Mouse (Mus musculus): ENCODE results near the gene Fdps.

Gene Fdps

DNA sequence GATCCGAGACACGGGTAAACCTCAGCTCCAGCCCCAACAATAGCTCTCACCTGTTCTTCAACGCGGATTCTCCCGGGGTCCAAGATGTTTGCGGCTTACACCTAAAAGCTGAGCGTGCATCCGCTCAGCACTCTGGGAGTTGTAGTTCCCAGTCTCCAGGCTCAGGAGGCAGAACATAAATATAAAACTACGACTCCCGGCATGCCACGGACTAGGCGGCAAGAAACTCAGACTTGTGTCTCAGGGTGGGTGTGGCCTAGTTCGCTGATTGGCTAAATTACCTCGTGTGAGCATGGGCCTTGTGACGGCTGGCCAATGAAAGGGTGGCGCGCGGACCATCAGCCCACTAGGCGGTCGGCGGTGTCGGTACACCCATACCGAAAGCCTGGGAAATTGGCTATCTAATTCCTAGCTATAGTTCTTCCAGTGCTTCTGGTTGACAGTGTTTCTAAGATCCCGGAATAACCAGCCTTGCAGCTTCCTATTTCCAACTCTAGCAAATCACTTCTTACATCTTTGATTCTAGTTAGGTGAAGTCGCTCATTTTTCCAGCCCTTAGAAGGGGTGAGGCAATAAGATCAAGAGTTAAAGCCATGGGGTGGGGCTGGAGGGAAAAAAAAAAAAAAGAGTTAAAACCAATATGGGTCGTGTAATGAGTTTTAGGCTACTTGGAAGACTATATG, at the start of gene Fdps:
Fdps (minus strand) TSS at position 148 of the 683 bp plus-strand sequence.
- in situ Hi-C loops (cut with MboI, MseI): no loop called here

DNA sequence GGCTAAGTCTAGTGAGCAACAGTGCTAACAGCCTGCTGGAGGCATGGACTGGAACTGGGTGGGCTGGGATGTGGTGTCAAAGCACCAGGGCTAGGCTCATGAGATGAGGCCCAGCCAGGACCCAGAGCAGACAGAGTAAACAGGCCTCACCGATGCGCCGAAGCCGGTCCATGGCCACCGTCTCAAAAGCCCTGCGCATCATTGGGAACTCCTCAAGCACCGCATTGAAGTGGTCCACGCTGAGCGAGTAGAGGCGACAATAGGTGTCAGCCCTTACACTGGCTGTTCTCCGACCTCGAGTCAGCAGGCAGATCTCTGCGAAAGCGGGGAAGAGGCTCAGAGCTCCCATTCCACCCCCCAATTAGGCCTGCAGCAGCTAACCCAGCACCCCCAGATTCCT, 46.8 kb upstream of the Fdps start:
- in situ Hi-C loops (cut with MboI, MseI): no loop called here

DNA sequence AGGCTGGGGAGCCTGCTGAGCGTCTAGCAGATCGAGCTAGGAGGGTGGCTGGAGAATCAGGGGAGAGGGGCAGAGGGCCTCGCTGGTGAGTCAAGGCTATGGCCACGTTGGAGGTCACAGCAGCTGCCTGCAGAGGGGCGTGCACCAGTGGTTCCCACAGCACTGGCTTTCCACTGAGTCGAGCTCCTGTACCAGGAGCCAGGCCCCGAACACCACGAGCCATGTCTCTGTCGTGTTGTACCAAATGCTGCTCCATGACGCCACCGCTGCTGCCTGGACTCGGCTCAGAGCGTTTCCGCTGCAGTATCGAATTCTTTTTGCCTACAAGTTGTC, 46.2 kb upstream of the Fdps start:
- in situ Hi-C loops (cut with MboI, MseI): no loop called here

DNA sequence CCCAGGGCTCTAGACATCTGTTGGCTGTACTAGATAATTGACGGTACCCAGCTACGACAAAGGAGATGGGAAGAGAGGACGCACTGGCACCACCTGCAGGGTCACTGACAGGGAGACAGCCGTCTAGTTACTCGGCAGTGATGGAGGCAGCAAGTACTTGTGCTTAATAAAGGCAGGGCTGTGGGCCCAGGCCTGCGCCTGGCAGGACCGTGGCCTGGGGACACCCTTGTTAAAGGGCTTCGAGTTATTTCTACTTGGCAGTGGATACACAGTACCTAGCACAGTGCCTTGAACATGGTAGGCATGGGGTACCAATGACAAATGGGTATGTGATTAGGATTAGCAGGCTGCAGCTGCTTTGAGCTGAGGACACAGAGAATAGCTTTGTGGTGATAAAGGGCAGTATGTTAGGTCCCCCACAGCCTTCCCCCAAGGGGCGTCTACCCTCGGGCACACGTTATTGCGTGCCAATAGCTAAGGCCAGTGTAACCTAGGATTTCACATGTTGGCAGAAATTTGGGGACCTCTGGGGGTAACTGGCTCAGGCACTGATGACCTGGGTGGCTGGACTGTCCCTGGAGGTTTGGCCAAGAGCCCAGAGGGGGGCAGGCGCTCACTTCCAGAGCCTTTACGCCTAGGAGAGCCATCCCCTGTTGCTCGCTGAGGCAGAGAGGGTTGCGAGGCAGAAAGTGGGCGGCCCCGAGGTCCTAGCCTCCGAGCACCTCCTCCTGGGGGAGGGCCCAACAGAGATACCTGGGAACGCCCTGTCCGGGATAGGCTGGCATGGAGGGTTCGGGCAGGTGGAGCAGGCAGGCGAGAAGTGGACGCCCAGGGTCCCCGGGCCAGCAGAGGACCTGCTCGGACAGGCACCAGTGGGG, 45.6 kb upstream of the Fdps start:
- in situ Hi-C loops (cut with MboI, MseI): no loop called here

DNA sequence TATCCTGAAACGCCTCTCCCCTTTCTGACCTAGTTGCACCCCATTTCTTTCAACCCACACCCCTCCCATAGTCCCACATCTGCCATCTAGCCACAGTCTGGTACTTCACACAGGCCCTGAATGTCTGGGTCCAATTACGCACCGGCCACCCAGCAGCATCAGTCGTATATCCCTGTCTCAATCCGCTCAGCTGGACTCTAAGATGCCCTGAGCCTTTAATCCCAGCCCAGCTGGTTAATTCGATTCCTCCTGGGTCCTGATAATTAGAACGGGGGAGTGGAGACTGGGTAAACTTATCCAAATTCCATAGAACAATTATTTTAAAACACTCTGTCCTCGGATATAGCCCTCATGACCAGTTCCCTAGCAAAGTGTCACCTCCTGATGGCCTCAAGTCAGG, 43.8 kb upstream of the Fdps start:
- in situ Hi-C loops (cut with MboI, MseI): no loop called here

DNA sequence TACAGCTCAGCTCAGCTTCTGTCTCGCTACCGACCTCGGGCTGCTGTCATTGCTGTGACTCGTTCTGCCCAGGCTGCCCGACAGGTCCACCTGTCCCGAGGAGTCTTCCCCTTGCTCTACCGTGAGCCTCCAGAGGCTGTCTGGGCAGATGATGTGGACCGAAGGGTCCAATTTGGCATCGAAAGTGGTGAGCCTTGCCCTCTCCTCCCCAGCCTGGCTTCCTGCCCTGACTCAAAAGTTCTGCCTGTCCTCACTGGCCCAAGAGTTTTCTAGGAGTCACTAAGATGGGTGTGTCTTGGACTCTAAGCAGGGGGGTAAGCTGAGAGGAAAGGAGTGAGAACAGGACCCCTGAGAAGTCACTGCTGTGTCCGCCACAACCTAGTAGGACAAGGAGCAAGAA, 43.1 kb upstream of the Fdps start:
- in situ Hi-C loops (cut with MboI, MseI): no loop called here

DNA sequence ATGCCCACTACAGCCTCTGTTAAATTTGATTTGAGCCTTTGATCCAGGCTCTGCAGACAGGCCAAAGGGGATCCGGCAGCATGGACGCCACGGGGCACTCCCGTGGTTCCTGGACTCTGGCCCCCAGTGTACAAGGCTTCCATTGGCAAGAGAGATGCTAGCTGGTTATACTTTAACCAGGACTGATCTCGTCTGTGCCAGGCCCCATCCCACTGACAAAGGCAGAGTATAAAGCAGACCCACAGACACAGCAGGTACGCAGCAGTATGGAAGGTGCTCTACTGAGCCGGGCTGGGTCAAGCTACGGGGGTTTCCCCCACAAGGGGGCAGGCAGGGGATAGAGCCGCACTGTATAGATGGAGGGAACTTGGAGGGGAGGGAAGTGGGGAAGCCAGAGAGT, 34.6 kb upstream of the Fdps start:
- in situ Hi-C loops (cut with MboI, MseI): no loop called here

DNA sequence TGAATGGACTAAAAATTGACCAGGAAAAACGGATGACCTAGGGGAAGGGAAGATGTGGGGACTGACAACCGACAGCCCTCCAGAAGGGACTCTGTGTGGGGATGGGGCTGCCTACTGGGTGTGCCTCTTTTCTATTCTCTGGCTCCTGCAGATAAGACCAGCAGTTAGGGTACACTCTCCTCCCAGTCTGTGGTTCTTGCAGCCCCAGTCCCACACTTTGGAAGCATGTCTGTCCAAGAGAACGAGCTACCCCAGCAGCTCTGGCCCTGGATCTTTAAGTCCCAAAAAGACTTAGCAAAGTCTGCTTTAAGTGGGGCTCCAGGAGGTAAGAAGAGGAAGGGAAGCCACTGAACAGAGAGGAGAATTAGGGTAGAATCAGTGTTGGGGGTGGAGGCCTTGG, 34.2 kb upstream of the Fdps start, which contains the start of gene Pklr:
Pklr (plus strand) TSS at position 185 of the 400 bp plus-strand sequence.
- in situ Hi-C loops (cut with MboI, MseI): no loop called here

DNA sequence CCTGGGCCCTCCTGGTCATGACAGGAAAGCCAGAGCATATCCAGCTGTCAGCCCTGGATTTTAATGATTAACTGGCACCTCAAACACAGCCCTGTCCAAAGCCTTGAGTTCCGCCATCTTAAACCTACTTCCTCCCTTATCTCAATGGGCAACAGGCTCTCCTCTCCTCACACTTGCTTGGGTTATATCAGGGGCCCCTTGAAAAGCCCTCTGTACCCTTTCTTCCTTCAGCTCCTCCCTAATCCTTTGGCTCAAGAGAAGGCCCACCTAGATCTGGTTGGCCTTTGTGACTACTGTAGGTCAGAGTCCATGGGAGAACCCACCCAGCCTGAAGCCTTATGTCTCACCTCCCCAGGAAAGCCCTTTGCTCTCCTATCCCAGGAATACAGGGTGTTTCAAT, 32.0 kb upstream of the Fdps start:
- in situ Hi-C loops (cut with MboI, MseI): no loop called here

DNA sequence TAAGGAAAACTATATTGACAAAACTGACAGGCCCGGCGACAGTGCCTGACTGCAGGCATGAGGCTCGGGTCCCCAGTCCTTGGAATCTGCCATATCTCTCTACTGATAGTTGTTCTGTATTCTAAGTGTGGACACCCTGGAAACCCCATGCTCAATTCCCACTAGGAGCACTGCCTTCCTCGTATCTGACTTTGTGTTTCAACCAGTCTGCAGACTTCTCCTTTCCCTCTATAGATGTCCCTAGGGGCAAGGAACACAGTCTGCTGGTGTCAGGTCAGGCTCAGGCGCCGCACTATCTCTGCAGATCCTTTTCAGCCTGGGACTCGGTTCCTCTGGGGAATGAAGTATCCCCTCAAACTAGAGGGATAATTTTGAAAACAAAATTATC, 31.3 kb upstream of the Fdps start:
- in situ Hi-C loops (cut with MboI, MseI): no loop called here

DNA sequence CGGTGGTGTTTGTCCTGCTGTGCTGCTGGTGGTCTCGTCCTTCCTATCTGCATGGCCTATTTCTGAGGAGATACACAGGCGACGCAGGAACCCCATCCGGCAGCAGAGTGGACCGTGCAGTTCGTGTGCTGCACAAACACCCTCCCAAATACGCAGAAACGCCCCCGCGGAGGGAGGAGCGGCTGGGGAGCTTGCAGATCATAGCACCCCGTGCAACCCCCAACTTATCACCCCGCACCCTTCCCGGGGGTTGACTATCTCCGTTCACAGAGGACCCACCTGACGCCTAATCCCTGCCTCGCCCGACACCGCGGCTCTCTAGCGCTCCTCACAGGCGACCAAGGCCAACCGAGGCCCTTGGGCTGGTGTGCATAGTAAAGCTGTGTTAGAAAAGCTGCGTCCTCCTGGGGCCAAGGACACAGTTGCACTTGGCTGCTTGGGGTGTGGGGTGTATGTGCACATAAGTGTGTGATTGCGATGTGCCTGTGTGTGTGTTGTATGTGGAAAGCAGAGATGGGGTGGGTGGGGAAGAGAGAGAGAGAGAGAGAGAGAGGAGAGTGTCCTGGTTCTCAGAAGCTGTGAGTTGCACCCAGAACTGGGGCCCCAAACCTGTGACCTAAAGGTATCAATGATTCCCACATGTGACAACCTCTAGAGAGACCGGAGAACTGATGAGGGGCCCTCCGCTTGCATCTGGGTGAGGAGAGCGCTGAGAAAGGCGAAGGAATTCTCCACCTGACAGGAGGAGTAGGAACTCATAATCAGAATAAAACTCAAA, 30.7 kb upstream of the Fdps start:
- in situ Hi-C loops (cut with MboI, MseI): no loop called here

DNA sequence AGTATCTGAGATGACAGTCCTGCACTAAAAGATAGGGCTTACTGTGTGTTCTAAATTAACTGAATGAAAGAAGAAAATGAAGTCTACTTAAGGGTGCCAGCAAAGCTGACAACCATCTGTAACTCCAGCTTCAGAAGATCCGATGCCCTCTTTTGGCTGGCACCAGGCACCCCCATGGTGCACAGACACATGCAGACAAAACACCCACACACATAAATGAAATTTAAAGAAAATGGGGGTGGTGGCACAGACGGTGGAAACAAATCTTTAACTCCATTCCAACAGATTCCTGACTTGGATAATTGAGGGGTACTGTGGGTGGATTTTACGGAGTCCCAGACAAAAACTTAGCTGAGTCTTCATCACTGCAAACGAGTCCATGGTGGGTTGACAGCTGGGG, 30.1 kb upstream of the Fdps start:
- in situ Hi-C loops (cut with MboI, MseI): no loop called here

DNA sequence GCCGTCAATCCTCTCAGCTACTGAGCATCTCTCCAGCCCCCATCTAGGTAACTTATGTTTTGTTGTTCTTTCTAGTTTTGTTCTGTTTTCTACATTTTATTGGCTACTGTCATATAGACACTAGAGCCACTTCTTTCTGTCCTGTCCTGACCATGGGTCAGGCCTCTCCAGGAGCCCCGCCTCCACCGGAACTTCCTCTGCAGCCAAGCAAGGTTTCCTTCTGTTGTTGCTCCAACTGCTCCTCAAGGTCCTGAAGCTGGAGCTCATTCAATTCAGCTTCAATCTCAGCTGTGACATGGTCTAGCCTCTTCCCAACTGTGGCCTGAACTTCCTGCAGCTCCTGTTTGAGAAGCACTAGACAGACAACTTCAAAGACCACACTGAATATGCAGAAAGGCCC, 28.1 kb upstream of the Fdps start:
- in situ Hi-C loops (cut with MboI, MseI): no loop called here

DNA sequence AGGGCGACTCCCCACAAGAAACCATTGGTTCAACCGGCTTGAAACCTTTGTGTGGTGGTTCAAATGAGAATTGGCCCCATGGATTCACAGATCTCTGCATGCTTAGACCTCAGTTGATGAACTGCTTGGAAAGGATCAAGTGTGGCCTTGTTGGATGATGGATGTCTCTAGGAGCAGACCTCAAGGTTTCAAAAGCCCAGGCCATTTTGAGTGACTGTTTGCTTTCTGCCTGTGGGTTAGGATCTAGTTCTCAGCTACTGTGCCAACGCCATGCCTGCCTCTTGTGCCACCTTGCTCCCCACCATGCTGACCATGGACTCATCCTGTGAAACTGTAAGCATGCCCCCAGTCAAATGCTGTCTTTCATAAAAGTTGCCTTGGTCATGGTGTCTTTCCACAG, 24.2 kb upstream of the Fdps start:
- in situ Hi-C loops (cut with MboI, MseI): no loop called here

DNA sequence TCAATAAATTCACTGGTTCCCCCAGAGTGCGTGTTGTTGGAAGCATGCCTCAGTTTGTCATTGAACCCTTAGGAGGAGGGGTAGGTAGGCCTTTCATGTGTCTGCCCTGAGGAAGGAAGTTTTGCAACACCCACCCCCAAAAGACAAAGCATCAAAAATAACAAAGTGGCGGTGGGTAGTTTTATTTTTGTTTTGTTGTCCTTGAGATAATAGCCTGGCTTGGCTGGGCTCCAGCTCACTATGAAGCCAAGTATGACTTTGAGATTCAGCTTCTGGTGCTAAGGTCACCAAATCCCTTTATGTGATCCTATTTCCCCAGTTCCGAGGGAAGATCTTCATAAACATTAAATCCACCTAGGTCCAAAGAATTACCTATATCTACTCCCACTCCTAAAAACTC, 22.5 kb upstream of the Fdps start:
- in situ Hi-C loops (cut with MboI, MseI): loop anchor here in 1 of 2 experiments (5.0 kb wide), 1 partner anchor 33 kb away; no protein-coding TSS in a partner anchor

DNA sequence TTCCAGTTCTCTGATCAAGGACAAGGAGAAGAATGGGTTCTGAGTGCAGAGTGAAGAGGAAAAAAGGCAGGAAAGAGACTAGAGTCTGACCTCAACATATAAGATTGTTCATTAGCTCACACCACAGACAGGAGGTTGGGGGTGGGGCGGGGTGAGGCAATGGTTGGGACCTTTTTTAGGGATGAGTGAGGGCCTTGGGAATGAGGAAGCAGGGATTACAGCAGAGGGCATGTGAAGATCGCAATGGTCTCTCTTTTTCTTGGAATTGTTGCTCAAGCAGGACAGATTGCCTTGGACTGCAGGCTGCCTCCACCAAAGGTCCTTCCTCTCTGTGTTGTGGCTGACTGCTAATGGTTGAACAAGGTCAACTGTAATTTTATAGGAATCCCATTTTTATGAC, 21.6 kb upstream of the Fdps start:
- in situ Hi-C loops (cut with MboI, MseI): loop anchor here in 1 of 2 experiments (5.0 kb wide), 1 partner anchor 34 kb away; no protein-coding TSS in a partner anchor

DNA sequence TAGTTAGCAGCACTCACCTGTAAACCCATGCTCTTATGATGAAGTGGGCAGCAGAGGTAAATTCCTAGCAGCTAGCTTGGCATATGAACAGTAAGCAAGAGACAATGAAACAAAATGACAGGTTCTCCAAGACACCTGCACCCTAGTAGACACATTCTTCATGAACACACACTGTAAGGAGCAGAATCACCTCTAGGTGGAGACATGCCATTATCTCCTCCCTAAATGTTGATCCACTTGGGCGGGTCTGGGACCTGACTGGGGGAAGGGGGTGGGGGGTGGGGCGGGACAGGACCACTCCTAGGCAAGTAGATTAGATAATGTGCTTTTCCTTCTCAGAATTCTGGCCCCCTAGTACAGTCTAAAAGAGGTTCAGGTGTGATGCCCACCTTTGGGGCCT, 13.8 kb upstream of the Fdps start:
- in situ Hi-C loops (cut with MboI, MseI): loop anchor here in 1 of 2 experiments (5.0 kb wide), 1 partner anchor 397 kb away; no protein-coding TSS in a partner anchor

DNA sequence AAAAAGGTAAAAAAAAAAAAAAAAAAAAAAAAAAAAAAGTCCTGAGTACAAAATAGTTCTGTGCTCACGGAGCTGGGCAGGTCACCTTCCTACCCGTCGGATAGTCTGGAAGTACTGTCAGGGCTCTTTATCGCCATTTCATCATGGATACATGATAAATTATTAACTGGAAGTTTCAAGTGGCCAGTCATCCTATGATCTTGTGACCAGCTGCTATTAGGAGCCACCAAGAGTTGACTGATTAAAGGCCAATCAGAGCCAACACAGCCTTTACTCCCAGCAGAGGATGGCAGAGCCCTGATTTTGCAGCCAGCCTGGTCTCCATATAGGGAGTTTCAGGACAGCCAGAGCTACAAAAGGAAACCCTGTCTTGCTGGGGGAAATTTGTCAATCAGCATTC, 11.3 kb upstream of the Fdps start:
- in situ Hi-C loops (cut with MboI, MseI): no loop called here

DNA sequence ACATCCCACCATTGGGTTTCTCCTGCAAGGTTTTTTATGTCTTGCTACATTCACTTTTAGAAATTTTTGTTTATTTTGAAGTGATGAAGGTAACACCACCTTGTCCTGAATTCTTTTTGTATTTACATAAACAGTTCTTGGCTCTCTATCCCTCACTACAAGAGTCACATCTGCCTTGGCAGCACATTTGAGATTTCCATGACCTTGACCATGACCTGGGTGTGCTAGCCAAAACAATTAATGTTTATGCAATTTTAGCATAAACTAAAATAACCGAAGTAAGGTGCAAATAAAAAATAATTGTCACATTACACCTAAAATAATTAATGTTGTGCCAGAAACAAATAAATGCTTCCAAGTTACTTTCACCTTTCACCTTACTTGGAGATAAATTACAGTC, 6.4 kb upstream of the Fdps start:
- in situ Hi-C loops (cut with MboI, MseI): no loop called here

DNA sequence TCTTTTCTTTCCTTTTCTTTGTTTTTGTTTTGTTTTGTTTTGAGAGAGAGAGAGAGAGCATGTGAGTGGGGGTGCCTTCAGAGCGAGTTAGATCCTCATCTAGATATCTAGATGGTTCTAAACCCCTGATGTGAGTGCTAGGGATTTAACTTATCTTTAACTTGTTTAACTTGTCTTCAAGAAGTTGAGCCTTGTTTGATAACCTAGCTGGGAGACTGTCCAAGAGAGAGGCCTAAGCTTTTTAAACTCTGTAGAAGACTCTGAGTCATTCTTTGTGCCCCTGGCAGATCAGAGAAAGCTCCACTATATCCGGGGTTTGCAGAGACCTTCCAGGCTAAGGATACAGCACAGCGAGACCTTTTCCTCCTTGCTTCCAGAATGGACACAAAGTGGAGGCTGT, 5.8 kb upstream of the Fdps start:
- in situ Hi-C loops (cut with MboI, MseI): no loop called here

DNA sequence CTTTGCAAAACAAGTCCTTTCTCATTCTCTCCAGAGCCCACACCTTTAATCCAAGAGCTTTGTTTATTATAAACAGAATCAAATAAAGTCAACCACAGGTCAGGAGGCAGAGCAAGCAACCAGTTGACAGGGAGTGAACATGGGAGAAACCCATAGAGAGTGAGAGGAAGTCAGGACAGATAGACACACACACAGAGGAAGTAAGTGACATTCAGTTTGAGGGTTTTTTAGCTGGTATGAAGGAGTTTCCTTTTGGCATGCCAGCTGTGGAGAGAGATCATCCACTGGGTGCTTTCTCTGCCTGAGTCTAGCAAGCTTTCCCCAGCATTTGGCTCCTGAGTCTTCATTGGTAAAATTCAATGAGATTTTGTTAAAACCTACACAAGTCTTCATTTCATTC, 5.1 kb upstream of the Fdps start:
- in situ Hi-C loops (cut with MboI, MseI): no loop called here

DNA sequence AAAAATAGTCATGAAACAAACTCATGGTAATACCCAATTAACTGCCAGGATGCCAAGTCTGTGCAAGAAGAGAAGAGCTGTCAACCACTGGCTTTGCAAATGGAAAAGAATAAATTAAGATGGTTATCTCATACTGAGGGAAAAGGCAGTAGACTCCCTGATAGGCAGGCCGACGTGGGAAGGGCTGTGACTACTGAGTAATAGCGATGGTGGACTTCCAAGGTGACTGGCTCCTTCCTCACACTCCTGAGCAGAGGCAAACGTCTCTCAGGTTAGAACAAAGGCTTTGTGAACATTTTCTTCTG, 1.5 kb upstream of the Fdps start:
- in situ Hi-C loops (cut with MboI, MseI): no loop called here
